Mouse (Mus musculus): ENCODE measurements around the gene 2610002M06Rik. TPM values are rescaled to one million over a fixed set of nuclear protein-coding genes. Genes with fewer than 3 reads are reported as not detected.

2610002M06Rik gene
- total RNA-seq (2015) (15.7 and 16.3 TPM in 2 replicates), total RNA-seq (2017) (9.8 TPM in 2 replicates)

DNA sequence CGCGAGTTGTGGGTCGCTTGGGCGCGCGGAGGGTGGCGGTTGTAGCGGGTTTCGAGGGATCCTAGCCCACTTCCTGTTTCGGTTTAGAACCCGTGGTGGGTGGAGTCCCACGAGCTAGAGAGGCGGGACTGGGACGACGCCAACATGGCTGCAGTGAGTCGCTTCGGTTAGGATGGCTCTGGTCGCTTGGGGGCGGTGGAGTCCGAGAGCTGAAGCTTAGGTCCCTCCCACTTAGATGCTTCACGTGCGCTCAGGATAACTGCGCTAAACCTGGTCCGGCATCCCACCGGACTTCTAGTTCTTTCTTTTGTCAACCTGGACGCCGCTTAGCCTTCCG is at the start of gene 2610002M06Rik:
TSS of gene 2610002M06Rik (minus strand) at position 117 of the 337 bp plus-strand sequence.
- peak; percentile 99 for ATAC-seq (ENCODE audit: poor library complexity, severe bottlenecking)

DNA sequence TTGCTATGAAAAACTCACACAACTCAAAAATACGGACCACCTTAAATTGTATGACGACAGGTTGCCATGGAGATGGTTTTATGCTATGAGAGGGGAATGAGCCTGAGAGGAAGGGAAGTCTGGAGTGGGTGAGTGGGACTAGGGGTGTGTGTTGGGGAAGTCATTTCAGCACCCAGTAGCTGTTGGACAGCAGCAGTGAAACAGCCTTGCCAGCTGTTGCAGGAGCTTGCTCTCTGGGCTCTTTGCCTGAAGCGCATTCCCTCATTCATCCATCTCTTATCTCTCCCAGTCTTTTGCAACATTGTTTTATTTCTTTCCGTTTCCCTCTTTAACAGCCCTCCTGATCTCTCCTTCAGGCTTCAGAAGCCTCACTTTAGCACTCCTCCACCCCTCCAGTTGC is 42.0 kb upstream of the 2610002M06Rik start:
- no peak for ATAC-seq (ENCODE audit: poor library complexity, severe bottlenecking)

DNA sequence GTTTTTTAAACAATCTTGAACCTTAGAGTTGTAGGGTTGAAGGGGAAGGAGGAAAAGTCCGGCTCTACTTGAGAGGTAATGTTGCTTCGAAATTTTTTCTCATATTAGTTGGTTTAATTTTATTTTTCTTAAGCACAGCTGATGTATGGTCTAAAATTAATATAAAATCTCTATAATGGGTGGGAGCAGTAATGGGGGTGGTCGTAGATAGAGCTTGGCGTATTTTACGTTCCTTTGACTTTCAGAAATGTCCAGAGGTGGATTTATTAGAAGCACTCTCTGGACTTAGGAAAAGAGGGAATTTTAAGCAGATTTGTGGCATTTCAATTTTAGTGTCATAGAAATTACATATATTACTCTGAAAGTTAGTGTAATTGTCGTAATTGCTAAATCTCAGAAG is 592 bp upstream of the 2610002M06Rik start:
- no peak for ATAC-seq (ENCODE audit: poor library complexity, severe bottlenecking)

DNA sequence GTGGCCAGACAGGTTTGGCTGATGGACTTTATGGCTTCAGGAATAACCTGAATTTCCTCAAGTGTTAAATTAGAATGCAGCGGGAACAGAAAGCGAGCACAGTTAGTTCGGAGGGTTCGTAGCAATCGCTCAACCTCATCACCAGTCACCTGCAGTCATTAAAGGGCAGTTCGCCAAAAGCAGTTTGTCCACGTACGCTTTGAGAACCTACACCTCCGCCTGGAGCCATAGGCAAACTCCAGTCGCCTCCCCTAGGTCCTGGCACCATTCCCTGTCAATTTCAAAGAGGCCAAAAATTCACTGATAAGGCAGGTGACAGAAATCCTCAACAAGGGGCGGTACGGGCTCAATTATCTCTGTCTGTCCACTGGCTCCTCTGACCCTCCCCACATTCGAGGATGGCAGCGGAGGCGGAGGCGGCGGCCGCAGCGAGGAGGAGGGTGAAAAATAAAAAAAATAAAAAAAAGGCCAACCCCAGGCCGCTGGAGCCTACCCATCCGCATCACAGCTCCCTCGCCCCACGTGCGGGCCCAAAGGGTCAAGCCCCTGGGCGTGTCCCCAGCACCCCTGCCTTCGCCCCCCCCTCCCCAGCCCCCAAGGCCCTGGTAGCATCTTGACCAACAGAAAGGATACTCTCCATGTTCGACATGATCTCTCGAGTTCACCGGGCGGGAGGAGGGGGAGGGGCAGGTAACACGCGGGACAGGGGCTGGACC is 474 bp downstream of the 2610002M06Rik start:
- ATAC-seq (ENCODE audit: poor library complexity, severe bottlenecking), result peak; percentile 49

DNA sequence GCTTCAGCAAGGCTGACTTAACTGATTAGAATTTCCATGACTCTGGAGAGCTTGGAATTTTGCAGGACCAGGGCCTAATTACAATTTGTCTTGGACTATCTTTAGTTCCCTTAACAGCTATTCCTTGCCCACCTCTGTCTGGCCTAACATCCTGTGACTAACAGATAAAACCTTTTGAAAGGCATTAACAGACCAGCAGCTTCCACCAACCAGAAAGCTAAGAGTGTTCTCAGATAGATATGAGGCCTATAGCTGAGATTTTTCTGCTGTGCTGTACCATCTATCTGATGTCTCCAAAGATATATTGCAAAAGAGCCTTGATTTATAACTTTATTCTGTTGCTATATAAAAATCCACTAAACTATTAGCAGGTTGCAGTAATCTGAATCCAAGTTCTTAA is 4.0 kb downstream of the 2610002M06Rik start:
- ATAC-seq (ENCODE audit: poor library complexity, severe bottlenecking), result no peak

DNA sequence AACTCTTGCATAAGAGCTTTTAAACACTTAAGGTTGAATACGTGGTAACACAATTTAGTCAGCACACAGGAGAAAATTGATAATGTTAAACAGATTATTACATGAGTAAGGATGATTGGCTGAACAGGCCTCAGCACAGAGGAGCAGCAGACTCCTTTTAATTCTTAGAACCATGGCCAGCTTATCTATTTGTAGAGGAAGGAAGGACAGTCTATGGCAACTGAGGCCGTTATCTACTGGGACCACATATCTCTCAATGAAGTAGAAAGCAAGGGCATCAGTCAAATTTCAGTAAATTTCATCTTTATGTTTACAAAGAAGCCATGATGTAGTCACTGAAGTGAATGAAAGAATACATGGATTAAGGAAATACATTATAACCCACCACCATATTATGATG is 19.2 kb downstream of the 2610002M06Rik start:
- no peak for ATAC-seq (ENCODE audit: poor library complexity, severe bottlenecking)

DNA sequence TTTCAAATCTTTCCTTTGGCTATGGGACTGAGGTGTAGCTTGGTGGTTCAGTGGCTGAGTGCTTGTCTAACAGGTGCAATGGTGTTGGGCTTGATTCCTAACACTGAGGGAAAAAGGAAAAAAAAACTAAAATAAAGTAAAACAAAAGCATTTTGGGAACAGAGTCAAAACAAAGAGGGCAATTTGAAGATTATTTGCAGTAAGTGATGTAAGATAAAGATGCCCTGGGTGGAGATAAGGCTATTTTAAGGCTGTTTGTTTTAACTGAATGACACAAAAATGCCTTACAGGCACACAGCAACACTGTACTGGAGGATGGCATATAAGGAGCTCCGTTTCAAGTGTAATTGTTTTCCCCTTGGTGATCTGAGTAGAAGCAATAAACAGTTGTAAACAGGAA is 20.3 kb downstream of the 2610002M06Rik start:
- ATAC-seq (ENCODE audit: poor library complexity, severe bottlenecking), result no peak

DNA sequence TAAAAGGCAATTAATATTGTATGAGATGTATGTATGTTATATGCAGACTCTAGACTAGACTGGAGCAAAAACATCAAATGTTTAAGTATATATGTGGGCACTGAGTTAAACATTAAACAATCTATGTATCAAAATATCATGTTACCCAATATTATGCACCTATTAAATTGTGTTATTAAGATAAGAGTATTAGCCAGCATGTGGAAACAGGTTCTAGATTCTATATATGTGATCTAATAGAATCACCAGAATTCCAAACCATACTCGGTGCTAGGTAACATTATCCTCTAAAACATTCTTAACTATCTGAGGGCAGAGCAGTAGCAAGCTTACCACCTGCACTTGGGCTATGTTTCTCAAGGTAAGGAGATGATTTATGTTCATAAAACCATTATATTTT is 23.8 kb downstream of the 2610002M06Rik start, which contains the start of gene Tent5d:
TSS of gene Tent5d (plus strand) at position 301 of the 400 bp plus-strand sequence.
- no peak for ATAC-seq (ENCODE audit: poor library complexity, severe bottlenecking)

DNA sequence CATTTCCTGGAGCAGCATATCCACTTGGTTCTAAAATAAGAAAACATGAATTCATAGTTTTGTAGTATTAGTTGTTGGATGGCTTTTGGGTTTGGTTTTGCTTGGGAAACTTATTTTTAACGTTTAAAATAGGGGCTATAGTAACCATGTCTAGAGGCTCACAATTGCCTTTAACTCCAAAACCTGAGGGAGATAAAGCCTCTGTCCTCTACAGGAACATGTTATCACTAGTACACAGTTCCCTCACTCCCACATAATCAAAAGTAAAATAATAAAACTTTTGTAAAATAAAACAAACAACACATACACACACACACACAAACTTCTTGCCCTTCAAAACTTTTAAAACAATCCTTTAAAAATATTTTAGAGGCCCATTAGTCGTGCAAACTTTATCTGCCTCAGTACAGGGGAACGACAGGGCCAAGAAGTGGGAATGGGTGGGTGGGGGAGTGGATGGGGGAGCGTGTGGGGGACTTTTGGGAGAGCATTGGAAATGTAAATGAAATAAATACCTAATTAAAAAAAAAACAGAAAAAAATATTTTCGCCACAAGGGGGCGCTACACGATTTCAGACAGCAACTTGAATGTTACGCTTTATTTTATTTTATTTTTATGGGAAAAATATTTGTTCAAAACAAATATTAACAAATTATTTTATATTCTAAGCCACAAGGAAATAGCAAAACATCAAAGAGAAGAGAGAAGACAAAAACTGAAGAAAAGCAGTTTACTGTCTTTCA is 25.2 kb downstream of the 2610002M06Rik start:
- ATAC-seq (ENCODE audit: poor library complexity, severe bottlenecking), result no peak

DNA sequence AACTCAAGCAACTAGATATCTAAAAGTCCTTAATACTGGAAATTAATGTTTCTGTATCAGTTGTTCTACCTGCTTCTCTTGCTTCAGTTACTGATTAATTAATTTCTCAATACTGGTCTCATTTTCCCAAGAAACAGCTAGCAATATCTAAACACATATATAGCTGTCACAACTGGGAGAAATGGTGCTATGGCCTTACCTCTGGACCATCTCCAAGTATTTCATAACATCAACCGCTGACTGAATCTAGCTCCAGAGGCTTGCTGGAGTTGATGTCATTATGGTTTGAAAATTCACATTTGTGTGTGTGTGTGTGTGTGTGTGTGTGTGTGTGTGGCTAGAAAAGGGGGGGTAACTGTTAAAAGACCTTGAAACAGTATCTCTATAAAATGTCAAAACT is 26.0 kb downstream of the 2610002M06Rik start:
- ATAC-seq (ENCODE audit: poor library complexity, severe bottlenecking), result no peak

DNA sequence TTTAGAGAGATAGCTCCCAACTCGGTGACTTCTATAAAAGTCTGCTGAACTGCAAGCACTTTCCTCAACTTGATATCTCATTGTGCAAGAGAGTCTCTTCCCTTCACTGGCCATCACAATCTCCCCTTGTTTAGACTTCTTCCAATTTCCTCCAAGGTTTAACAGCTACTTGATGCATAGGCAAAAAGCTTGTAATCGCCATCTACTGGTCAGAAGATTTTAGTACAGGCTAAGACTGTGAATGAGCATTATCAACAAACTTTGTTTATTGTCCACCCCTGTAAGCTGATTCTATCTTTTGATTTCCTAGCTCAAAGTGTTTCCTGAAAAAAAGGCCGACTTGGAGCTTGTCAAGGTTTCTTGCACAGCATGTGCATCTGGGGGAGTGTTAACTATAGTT is 48.2 kb downstream of the 2610002M06Rik start:
- no peak for ATAC-seq (ENCODE audit: poor library complexity, severe bottlenecking)

Other genes with a start within 250 kb of the 2610002M06Rik start
- gene Tbx22, start 148.4 kb downstream of the 2610002M06Rik start, total RNA-seq (2015), result not detected in 2 replicates
- gene Tbx22, start 148.4 kb downstream of the 2610002M06Rik start, total RNA-seq (2017), result not detected in 2 replicates
- gene Tent5d, start 23.7 kb downstream of the 2610002M06Rik start, total RNA-seq (2015), result not detected in 2 replicates
- 0.33 TPM in 1 of 2 replicates, not detected in the other for gene Tent5d, start 23.7 kb downstream of the 2610002M06Rik start, total RNA-seq (2017)
- gene Gm732, start 132.1 kb upstream of the 2610002M06Rik start, total RNA-seq (2015), result not detected in 2 replicates
- not detected in 2 replicates for gene Gm732, start 132.1 kb upstream of the 2610002M06Rik start, total RNA-seq (2017)